Mouse (Mus musculus) brain, adult 2 months (tissue): ENCODE measurements at regions not wholly inside any gene's neighbourhood (a gene's known extent, or its start where the extent isn't known, plus 50 kb on each side); places are given as distances from the start of the nearest gene placed in this dataset.

Source experiments
- DNase-seq: peaks from one replicate; pipeline ENCODE4 v3.0.0; 2011; ENCODE audit warnings: low read depth, low spot score

GRCm38 (mm10) chr4:105969628-105970027 is 180.0 kb downstream of the Gm12728 start:
- no peak for DNase-seq

GRCm38 (mm10) chr4:105970056-105970455 is 180.4 kb downstream of the Gm12728 start:
- no peak for DNase-seq

GRCm38 (mm10) chr4:105972736-105973135 is 183.1 kb downstream of the Gm12728 start:
- no peak for DNase-seq

- DNase-seq, result no peak
These were observed 184.2 kb downstream of the Gm12728 start for GRCm38 (mm10) chr4:105973769-105974397.

GRCm38 (mm10) chr4:105974948-105975347 is 185.3 kb downstream of the Gm12728 start:
- DNase-seq, result no peak

GRCm38 (mm10) chr4:105979048-105979447 is 189.4 kb downstream of the Gm12728 start:
- DNase-seq, result no peak

- no peak for DNase-seq
These were observed 193.3 kb downstream of the Gm12728 start for GRCm38 (mm10) chr4:105983018-105983417.

- DNase-seq, result no peak
These were observed 198.4 kb downstream of the Gm12728 start for GRCm38 (mm10) chr4:105987963-105988602.

GRCm38 (mm10) chr4:105992581-105993127 is 203.0 kb downstream of the Gm12728 start:
- DNase-seq, result no peak

GRCm38 (mm10) chr4:105994390-105994798 is 204.7 kb downstream of the Gm12728 start:
- DNase-seq, result no peak

- no peak for DNase-seq
These were observed 206.4 kb downstream of the Gm12728 start for GRCm38 (mm10) chr4:105996060-105996459.

- DNase-seq, result peak; percentile 64
These were observed 207.4 kb downstream of the Gm12728 start for GRCm38 (mm10) chr4:105996893-105997630.

- no peak for DNase-seq
These were observed 212.8 kb downstream of the Gm12728 start for GRCm38 (mm10) chr4:106002516-106002915.

- no peak for DNase-seq
These were observed 216.3 kb downstream of the Gm12728 start for GRCm38 (mm10) chr4:106005936-106006335.

- peak; percentile 81 for DNase-seq
These were observed 217.9 kb downstream of the Gm12728 start for GRCm38 (mm10) chr4:106007334-106008190.

GRCm38 (mm10) chr4:106017065-106017646 is 227.5 kb downstream of the Gm12728 start:
- DNase-seq, result no peak

GRCm38 (mm10) chr4:106018936-106019335 is 229.3 kb downstream of the Gm12728 start:
- DNase-seq, result no peak

- no peak for DNase-seq
These were observed 230.7 kb downstream of the Gm12728 start for GRCm38 (mm10) chr4:106020338-106020737.

GRCm38 (mm10) chr4:106024591-106024990 is 234.9 kb downstream of the Gm12728 start:
- DNase-seq, result peak; percentile 36

GRCm38 (mm10) chr4:106025966-106026637 is 236.4 kb downstream of the Gm12728 start:
- DNase-seq, result peak; percentile 27
